24 mouse cellular contexts compared by ENCODE assay signal in genomic region chr17:45953523-45953922, GRCm38 (mm10).
"Had no signal": no experiment of that assay in that cellular context is flagged by ENCODE, and none has a peak within 500 bp of the region (broad histone marks: within the 10 kb centered on the region; RNA-seq: fewer than 3 reads in every experiment).

No protein-coding gene starts in this region.

- H3K36me3 ChIP-seq: liver, embryonic 15.5 days; lung, embryonic 15.5 days; midbrain, embryonic 13.5 days; midbrain, embryonic 15.5 days; neural tube, embryonic 13.5 days; neural tube, embryonic 15.5 days; stomach, embryonic 15.5 days had no signal

- H3K9me3 ChIP-seq: liver, embryonic 15.5 days; lung, embryonic 15.5 days; megakaryocyte, embryonic 14.5 days; midbrain, embryonic 13.5 days; midbrain, embryonic 15.5 days; neural tube, embryonic 13.5 days; neural tube, embryonic 15.5 days; stomach, embryonic 15.5 days had no signal

- H3K9ac ChIP-seq: liver, embryonic 15.5 days; liver, postnatal 0 days; lung, embryonic 15.5 days; midbrain, embryonic 13.5 days; midbrain, embryonic 15.5 days; neural tube, embryonic 13.5 days; neural tube, embryonic 15.5 days; stomach, embryonic 15.5 days had no signal

- H3K4me1 ChIP-seq: midbrain, embryonic 13.5 days; midbrain, embryonic 15.5 days; neural tube, embryonic 13.5 days; neural tube, embryonic 15.5 days had no signal

- H3K27me3 ChIP-seq: lung, embryonic 15.5 days; midbrain, embryonic 13.5 days; midbrain, embryonic 15.5 days; neural tube, embryonic 13.5 days; neural tube, embryonic 15.5 days; stomach, embryonic 15.5 days had no signal

- H3K4me3 ChIP-seq: liver, embryonic 15.5 days; lung, embryonic 15.5 days; megakaryocyte, embryonic 14.5 days; midbrain, embryonic 13.5 days; midbrain, embryonic 15.5 days; myocyte; neural tube, embryonic 13.5 days; neural tube, embryonic 15.5 days; stomach, embryonic 15.5 days had no signal

- H3K4me2 ChIP-seq: liver, embryonic 15.5 days; lung, embryonic 15.5 days; midbrain, embryonic 11.5 days; midbrain, embryonic 13.5 days; midbrain, embryonic 15.5 days; neural tube, embryonic 13.5 days; neural tube, embryonic 15.5 days; stomach, embryonic 15.5 days had no signal

- ATAC-seq: liver, postnatal 0 days; lung, postnatal 0 days; midbrain, embryonic 13.5 days; midbrain, embryonic 15.5 days had no signal

- H3K27ac ChIP-seq: liver, embryonic 15.5 days; lung, embryonic 15.5 days; macrophage; midbrain, embryonic 13.5 days; midbrain, embryonic 15.5 days; neural tube, embryonic 13.5 days; neural tube, embryonic 15.5 days; stomach, embryonic 15.5 days; stomach, postnatal 0 days had no signal

- DNase-seq: liver, postnatal 0 days; lung, adult 2 months; lung, postnatal 14 days; lung, postnatal 36 days; retina, postnatal 1 day; right cerebral cortex, adult 18-20 months; right cerebral cortex, postnatal 25 days; right cerebral cortex, postnatal 4 days; thymus, adult 2 months; thymus, postnatal 25 days; thymus, postnatal 4 days had no signal
